Mouse (Mus musculus): ENCODE results near the gene Gm26602. TPM values are rescaled to one million over a fixed set of nuclear protein-coding genes. Genes with fewer than 3 reads are reported as not detected.

Gm26602 gene
- polyA plus RNA-seq, 1 experiment from 2014 or later, result 5.9 TPM

- 53% methylated on average over 9 of the region's 9 CpGs for WGBS
- Histone ChIP-seq H3K9me3 (ENCODE audit: control insufficient read depth, low read length) (no peaks in the 10 kb centered on the region), H3K4me2 (ENCODE audit: low read depth, low read length) (no peak overlapping the region), H3K4me1 (ENCODE audit: control insufficient read depth, insufficient read depth, low read length) (peaks cover 8% of the 10 kb centered on the region; the same call in 1 of the 2 replicates), H3K27me3 (ENCODE audit: control insufficient read depth, insufficient read depth, low read length) (no peaks in the 10 kb centered on the region), H3K4me3 (ENCODE audit: low read depth, low read length) (no peak overlapping the region), H3K27ac (ENCODE audit: low read depth, low read length) (no peak overlapping the region), H3K36me3 (ENCODE audit: control insufficient read depth, insufficient read depth, low read length) (peaks cover 4% of the 10 kb centered on the region; the same call in 1 of the 2 replicates), H3K9ac (replicated peaks; ENCODE audit: low read depth, low read length) (0 out of 2 replicates have a peak overlapping the region, but pooled peaks have one; percentile 16)
- ATAC-seq (ENCODE audit: low read depth), result no peak
Observed at GRCm38 (mm10) chr10:79943471-79943901, 32.8 kb downstream of the Gm26602 start.

GRCm38 (mm10) chr10:79945507-79946234 lies 35.0 kb downstream of the Gm26602 start:
- Histone ChIP-seq H3K4me2 (ENCODE audit: low read depth, low read length) (no peak overlapping the region), H3K4me1 (ENCODE audit: control insufficient read depth, insufficient read depth, low read length) (peaks cover 8% of the 10 kb centered on the region; the same call in 1 of the 2 replicates), H3K4me3 (ENCODE audit: low read depth, low read length) (no peak overlapping the region), H3K27me3 (ENCODE audit: control insufficient read depth, insufficient read depth, low read length) (no peaks in the 10 kb centered on the region), H3K36me3 (ENCODE audit: control insufficient read depth, insufficient read depth, low read length) (peaks cover 10% of the 10 kb centered on the region), H3K9me3 (ENCODE audit: control insufficient read depth, low read length) (no peaks in the 10 kb centered on the region), H3K27ac (ENCODE audit: low read depth, low read length) (no peak overlapping the region; the same call in 1 of the 2 replicates), H3K9ac (replicated peaks; ENCODE audit: low read depth, low read length) (peak overlapping the region; percentile 41)
- ATAC-seq (ENCODE audit: low read depth), result 0 out of 2 replicates have a peak, but pooled peaks have one; percentile 39
- 12% methylated on average over 16 of the region's 16 CpGs for WGBS

GRCm38 (mm10) chr10:79946752-79947322 lies 36.2 kb downstream of the Gm26602 start:
- 10% methylated on average over 6 of the region's 7 CpGs for WGBS
- Histone ChIP-seq H3K27me3 (ENCODE audit: control insufficient read depth, insufficient read depth, low read length) (no peaks in the 10 kb centered on the region), H3K9me3 (ENCODE audit: control insufficient read depth, low read length) (no peaks in the 10 kb centered on the region), H3K4me3 (ENCODE audit: low read depth, low read length) (no peak overlapping the region), H3K27ac (ENCODE audit: low read depth, low read length) (no peak overlapping the region), H3K9ac (replicated peaks; ENCODE audit: low read depth, low read length) (no peak overlapping the region), H3K4me1 (ENCODE audit: control insufficient read depth, insufficient read depth, low read length) (peaks cover 8% of the 10 kb centered on the region; the same call in 1 of the 2 replicates), H3K36me3 (ENCODE audit: control insufficient read depth, insufficient read depth, low read length) (peaks cover 20% of the 10 kb centered on the region), H3K4me2 (ENCODE audit: low read depth, low read length) (no peak overlapping the region)
- no peak for ATAC-seq (ENCODE audit: low read depth)

- WGBS, result 66% methylated on average over 6 of the region's 6 CpGs
- no peak for ATAC-seq (ENCODE audit: low read depth)
- no peak overlapping the region for H3K4me2 ChIP-seq (ENCODE audit: low read depth, low read length)
Observed at GRCm38 (mm10) chr10:79947502-79947901, 36.8 kb downstream of the Gm26602 start.

DNA sequence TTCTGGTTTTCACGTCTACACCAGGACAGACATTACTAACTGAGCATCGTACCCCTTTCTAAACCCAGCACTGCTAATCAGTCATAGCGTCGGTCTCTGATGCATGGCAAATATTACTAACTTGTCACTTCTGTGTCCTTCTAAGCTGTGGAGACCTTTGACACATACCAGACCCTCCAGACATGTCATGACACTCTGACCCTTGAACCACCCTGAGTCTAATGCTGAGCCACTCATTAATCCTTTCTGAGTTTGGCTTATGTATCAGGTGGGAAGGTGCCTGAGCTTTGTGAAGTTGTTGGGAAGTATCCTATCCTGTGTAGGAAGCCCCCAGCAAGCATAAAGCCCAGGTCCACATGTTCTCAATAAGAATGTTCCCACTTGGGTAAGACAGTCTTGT lies 39.2 kb downstream of the Gm26602 start:
- H3K4me2 ChIP-seq (ENCODE audit: low read depth, low read length), result no peak overlapping the region
- no peak for ATAC-seq (ENCODE audit: low read depth)
- peaks cover 32% of the 10 kb centered on the region for H3K36me3 ChIP-seq (ENCODE audit: control insufficient read depth, insufficient read depth, low read length)
- no peak overlapping the region for H3K4me3 ChIP-seq (ENCODE audit: low read depth, low read length)
- H3K27ac ChIP-seq (ENCODE audit: low read depth, low read length), result no peak overlapping the region
- H3K4me1 ChIP-seq (ENCODE audit: control insufficient read depth, insufficient read depth, low read length), result 0 out of 2 replicates have a peak, but pooled peaks cover 4% of the 10 kb centered on the region
- no peaks in the 10 kb centered on the region for H3K9me3 ChIP-seq (ENCODE audit: control insufficient read depth, low read length)
- no peak overlapping the region for H3K9ac ChIP-seq (replicated peaks; ENCODE audit: low read depth, low read length)
- H3K27me3 ChIP-seq (ENCODE audit: control insufficient read depth, insufficient read depth, low read length), result no peaks in the 10 kb centered on the region
- 98% methylated on average over 4 of the region's 4 CpGs for WGBS

More at GRCm38 (mm10) chr10:79947502-79947901, 36.8 kb downstream of the Gm26602 start:
- Histone ChIP-seq H3K4me1 (ENCODE audit: control insufficient read depth, insufficient read depth, low read length) (peaks cover 8% of the 10 kb centered on the region; the same call in 1 of the 2 replicates), H3K9ac (replicated peaks; ENCODE audit: low read depth, low read length) (no peak overlapping the region), H3K27me3 (ENCODE audit: control insufficient read depth, insufficient read depth, low read length) (no peaks in the 10 kb centered on the region), H3K9me3 (ENCODE audit: control insufficient read depth, low read length) (no peaks in the 10 kb centered on the region), H3K27ac (ENCODE audit: low read depth, low read length) (no peak overlapping the region), H3K4me3 (ENCODE audit: low read depth, low read length) (no peak overlapping the region), H3K36me3 (ENCODE audit: control insufficient read depth, insufficient read depth, low read length) (peaks cover 21% of the 10 kb centered on the region)

DNA sequence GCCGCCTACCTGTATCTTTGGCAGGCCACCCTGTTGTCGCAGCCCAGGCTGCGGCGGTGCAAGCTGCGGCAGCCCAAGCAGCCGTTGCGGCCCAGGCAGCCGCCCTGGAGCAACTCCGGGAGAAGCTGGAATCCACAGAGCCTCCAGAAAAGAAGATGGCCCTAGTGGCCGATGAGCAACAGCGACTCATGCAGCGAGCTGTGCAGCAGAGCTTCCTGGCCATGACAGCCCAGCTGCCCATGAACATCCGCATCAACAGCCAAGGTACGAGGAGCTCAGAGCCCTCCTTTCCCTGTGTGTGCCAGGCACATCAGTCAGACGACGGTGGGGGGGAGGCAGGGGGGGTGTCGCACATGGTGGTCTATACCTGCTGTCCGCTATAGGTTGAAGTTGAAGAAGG lies 40.0 kb downstream of the Gm26602 start:
- H3K9me3 ChIP-seq (ENCODE audit: control insufficient read depth, low read length), result no peaks in the 10 kb centered on the region
- no peak overlapping the region for H3K27ac ChIP-seq (ENCODE audit: low read depth, low read length)
- 90% methylated on average over 18 of the region's 18 CpGs for WGBS
- H3K4me3 ChIP-seq (ENCODE audit: low read depth, low read length), result no peak overlapping the region
- no peak overlapping the region for H3K9ac ChIP-seq (replicated peaks; ENCODE audit: low read depth, low read length)
- no peak for ATAC-seq (ENCODE audit: low read depth)
- H3K4me1 ChIP-seq (ENCODE audit: control insufficient read depth, insufficient read depth, low read length), result 0 out of 2 replicates have a peak, but pooled peaks cover 4% of the 10 kb centered on the region
- no peak overlapping the region for H3K4me2 ChIP-seq (ENCODE audit: low read depth, low read length)
- peaks cover 32% of the 10 kb centered on the region for H3K36me3 ChIP-seq (ENCODE audit: control insufficient read depth, insufficient read depth, low read length)
- no peaks in the 10 kb centered on the region for H3K27me3 ChIP-seq (ENCODE audit: control insufficient read depth, insufficient read depth, low read length)

DNA sequence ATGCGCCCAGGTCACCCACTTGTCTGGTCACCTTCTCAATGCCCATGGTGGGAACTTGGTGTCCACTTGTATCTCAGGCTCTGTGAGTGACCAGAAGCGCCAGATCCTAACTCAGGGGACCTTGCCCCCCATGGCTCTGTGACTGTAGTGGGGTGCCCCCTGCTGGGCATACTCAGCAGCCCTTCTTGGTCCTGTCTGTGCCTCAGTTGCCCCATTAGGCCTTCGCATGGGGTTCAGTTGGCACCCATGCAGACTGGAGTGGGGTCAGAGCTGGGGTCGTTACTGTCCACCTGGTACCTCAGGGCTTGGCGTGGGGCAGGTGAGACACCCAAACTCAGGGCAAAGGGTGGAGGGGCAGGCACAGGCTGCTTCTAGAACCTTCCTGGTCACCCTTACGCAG lies 43.3 kb downstream of the Gm26602 start:
- 86% methylated on average over 6 of the region's 6 CpGs for WGBS
- H3K9me3 ChIP-seq (ENCODE audit: control insufficient read depth, low read length), result no peaks in the 10 kb centered on the region
- no peak overlapping the region for H3K27ac ChIP-seq (ENCODE audit: low read depth, low read length)
- peaks cover 28% of the 10 kb centered on the region for H3K36me3 ChIP-seq (ENCODE audit: control insufficient read depth, insufficient read depth, low read length)
- H3K4me2 ChIP-seq (ENCODE audit: low read depth, low read length), result no peak overlapping the region
- no peaks in the 10 kb centered on the region for H3K27me3 ChIP-seq (ENCODE audit: control insufficient read depth, insufficient read depth, low read length)
- no peak overlapping the region for H3K4me3 ChIP-seq (ENCODE audit: low read depth, low read length)
- ATAC-seq (ENCODE audit: low read depth), result no peak
- H3K9ac ChIP-seq (replicated peaks; ENCODE audit: low read depth, low read length), result no peak overlapping the region
- H3K4me1 ChIP-seq (ENCODE audit: control insufficient read depth, insufficient read depth, low read length), result no peaks in the 10 kb centered on the region

DNA sequence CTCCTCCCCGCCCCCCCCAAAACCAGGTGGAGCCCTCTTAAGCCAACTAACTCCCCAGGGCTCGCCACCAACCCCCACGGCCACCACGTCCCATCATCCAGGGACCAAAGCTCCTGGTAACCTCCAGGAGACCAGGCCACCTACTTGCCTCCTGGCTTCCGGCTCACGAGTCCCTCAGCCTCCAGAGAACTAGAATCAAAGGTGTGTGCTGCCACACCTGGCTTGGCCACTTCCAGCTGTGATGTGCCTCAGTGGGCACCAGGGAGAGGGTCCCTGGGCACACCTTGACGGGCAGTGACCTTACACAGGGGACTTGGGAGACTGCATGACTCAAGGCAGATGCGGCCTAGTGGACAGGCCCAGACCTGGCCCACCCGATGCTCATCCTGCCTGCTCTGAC lies 45.0 kb downstream of the Gm26602 start:
- ATAC-seq (ENCODE audit: low read depth), result no peak
- WGBS, result 70% methylated on average over 9 of the region's 9 CpGs
- Histone ChIP-seq H3K9me3 (ENCODE audit: control insufficient read depth, low read length) (no peaks in the 10 kb centered on the region), H3K4me3 (ENCODE audit: low read depth, low read length) (no peak overlapping the region), H3K27ac (ENCODE audit: low read depth, low read length) (no peak overlapping the region), H3K27me3 (ENCODE audit: control insufficient read depth, insufficient read depth, low read length) (no peaks in the 10 kb centered on the region), H3K4me1 (ENCODE audit: control insufficient read depth, insufficient read depth, low read length) (peaks cover 2% of the 10 kb centered on the region; the same call in 1 of the 2 replicates), H3K4me2 (ENCODE audit: low read depth, low read length) (no peak overlapping the region), H3K9ac (replicated peaks; ENCODE audit: low read depth, low read length) (no peak overlapping the region), H3K36me3 (ENCODE audit: control insufficient read depth, insufficient read depth, low read length) (peaks cover 22% of the 10 kb centered on the region)

DNA sequence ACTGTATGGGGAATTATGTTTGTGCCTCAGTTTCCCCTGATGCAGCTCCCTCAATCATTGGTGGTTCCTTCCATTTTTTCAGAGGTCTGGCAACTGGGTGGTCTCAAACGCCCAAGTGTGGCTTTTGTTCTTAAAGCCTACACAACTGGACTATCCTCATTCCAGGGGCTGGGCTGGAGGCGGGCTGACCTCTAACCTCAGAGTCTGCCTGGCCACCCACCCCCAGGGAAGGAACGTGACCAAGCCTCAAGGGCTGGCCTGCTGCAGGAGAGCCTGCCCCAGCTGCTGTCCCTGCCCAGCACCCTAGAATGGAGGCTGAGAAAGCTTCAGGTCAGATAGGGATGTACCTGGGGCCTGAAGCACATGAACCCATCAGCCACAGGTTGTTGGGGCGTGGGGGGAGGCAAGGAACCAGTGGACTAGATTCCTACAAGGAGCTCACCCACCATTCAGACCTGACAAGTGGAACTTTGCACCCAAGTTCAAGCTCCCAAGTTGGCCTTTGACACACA lies 46.0 kb downstream of the Gm26602 start:
- H3K9me3 ChIP-seq (ENCODE audit: control insufficient read depth, low read length), result no peaks in the 10 kb centered on the region
- WGBS, result 17% methylated on average over 4 of the region's 4 CpGs
- peaks cover 6% of the 10 kb centered on the region; the same call in 1 of the 2 replicates for H3K4me1 ChIP-seq (ENCODE audit: control insufficient read depth, insufficient read depth, low read length)
- no peak overlapping the region for H3K4me2 ChIP-seq (ENCODE audit: low read depth, low read length)
- H3K36me3 ChIP-seq (ENCODE audit: control insufficient read depth, insufficient read depth, low read length), result peaks cover 13% of the 10 kb centered on the region
- no peak for ATAC-seq (ENCODE audit: low read depth)
- H3K27ac ChIP-seq (ENCODE audit: low read depth, low read length), result no peak overlapping the region
- H3K9ac ChIP-seq (replicated peaks; ENCODE audit: low read depth, low read length), result no peak overlapping the region
- H3K4me3 ChIP-seq (ENCODE audit: low read depth, low read length), result no peak overlapping the region
- no peaks in the 10 kb centered on the region for H3K27me3 ChIP-seq (ENCODE audit: control insufficient read depth, insufficient read depth, low read length)

All from neural tube, embryonic 14.5 days (tissue).